Mouse (Mus musculus) CD4-positive, CD25-positive, alpha-beta regulatory T cell, adult 2 months (primary cell): ENCODE measurements around the gene Nkx1-2.

Experiments used
- DNase-seq: peaks from one replicate; pipeline ENCODE4 v3.0.0-alpha.2; 2012; ENCODE audit warnings: low read depth, low spot score

Gene Nkx1-2

GRCm38 (mm10) chr7:132565831-132566230, 33.6 kb downstream of the Nkx1-2 start:
- DNase-seq: peak; percentile 25

DNA sequence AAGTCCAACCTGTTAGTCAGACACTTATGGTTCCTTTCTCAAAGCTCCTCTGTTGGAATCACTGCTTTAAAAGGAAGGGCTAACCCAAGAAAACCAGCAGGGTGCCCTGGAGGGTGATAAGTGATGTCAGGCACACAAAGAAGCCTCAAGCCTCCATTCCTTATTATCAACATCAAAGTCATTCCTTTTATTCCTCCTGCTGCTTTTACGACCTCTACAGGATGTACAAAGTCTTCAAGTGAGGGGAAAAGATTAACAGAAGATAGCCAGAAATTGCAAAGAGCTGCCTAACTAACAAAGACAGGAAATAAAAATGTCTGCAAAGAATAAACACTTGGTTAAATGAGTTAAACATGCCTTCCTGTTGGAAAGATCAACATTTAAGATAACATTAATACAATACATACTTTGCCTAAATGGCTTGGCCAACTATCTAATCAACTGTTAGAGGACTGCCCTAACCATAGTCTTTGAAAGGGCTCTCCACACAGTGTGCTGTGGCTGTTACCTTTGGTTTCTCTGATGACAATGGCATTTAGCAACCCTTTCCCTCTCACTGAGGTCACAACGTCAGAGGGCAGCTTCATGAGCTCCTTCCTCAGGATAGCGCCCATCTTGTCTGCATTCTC, 40.2 kb downstream of the Nkx1-2 start:
- DNase-seq: no peak

DNA sequence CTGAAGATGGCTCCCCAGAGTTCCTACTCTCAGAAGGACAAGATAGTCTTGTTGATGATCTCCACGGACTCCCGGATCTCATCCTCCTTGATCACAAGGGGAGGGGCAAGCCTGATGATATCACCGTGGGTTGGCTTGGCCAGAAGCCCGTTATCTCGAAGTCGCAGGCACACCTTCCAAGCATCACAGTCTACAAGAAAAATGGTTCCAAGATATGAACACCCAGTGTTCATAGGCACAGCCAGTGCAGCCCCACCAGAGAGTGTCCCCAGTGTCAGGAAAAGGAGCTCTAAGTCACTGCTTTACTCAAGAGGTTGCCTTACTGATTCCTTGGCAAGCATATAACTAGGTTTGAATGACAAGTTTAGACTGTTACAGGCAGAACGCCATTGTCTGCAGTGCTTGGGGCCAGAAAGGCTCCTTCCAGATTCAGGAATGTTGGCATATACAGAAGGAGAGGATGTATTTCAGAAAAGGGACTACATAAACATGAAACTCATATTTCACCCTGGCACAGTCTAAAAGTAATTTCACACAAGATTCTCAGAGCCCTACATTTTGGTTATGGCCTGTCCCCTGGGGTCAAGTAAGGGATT, 41.2 kb downstream of the Nkx1-2 start:
- no peak for DNase-seq

DNA sequence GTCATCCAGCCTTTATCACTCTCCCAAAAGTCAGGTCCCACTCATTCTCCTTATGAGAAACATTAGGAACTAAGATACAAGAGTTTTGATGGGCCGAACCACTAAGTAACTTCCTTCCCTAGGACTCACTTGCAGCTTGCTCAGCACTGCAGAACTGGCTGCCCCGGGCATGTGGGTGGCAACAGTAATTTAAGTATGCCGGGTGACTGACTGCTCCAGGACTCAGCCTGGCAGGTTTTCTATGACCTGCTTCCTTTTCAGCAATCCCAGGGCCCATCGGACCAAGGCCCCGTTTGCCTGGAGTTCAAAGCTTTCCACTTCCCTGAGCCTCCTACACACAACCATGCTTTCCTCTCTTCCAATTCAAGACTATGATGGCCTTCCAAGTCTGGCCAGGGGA, 42.9 kb downstream of the Nkx1-2 start:
- DNase-seq: no peak

DNA sequence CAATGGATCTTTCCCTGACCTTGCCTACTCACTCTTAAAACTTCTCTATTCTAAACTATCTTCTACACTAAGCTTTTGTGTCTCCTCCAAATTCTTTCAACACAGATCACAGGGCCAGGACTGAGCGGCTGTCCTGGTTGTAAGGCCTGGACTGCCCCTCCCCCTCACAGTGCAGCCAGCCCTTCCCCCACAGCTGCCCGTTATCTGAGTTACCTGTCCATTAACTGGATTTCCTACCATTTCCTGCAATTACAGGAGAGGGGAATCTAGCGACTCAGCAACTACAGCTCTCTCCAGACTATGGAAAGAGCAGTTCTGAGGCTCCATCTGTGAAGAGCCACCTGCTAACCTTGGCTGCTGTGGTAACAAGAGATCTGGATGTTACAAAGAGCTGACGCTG, 43.5 kb downstream of the Nkx1-2 start:
- no peak for DNase-seq

- no peak for DNase-seq
These were observed 45.3 kb downstream of the Nkx1-2 start for GRCm38 (mm10) chr7:132554091-132554490.

- DNase-seq: peak; percentile 97
These were observed 47.9 kb downstream of the Nkx1-2 start for GRCm38 (mm10) chr7:132551351-132552126.

DNA sequence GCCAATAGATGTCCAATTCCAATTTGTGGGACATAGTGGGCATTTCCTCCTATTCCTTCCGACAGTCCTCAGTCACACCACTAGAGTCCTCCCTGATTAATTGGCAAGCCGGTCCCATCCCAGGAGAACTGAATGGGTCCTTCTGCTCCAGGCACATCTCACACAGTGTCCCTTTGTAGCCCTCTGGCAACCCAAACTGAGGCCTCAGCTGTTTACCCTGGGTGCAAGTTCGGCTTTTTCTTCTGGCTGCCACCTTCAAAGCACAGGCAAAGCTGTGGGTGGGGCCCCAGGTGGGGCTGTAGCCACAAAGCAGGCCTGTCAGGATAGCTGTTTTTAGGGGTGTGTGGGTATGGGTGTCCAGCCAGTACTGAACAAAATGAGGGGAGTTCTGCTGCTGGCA, 52.3 kb downstream of the Nkx1-2 start:
- no peak for DNase-seq
